Mouse (Mus musculus): ENCODE data around the gene Chrm3. TPM values are rescaled to one million over a fixed set of nuclear protein-coding genes. Genes with fewer than 3 reads are reported as not detected.
"Not testable (repeated sequence)": the region's sequence is repeated elsewhere in the genome, so short reads cannot be mapped to it uniquely, and the experiment has no call there.

Chrm3 gene
- 1.6 and 2.4 TPM in 2 replicates for polyA plus RNA-seq (2015; fragmentation: Nextera tagmentation; extraction: Ambion mirVana)

- Histone ChIP-seq H3K9me3 (no peaks in the 10 kb centered on the region), H3K9ac (peak within 1 kb of the TSS; percentile 68), H3K27me3 (peaks cover 39% of the 10 kb centered on the region), H3K4me1 (replicated peaks) (peaks cover 19% of the 10 kb centered on the region), H3K4me2 (peak within 1 kb of the TSS; percentile 95), H3K27ac (replicated peaks) (peak within 1 kb of the TSS; percentile 13; the same call in 1 of the 2 replicates), H3K4me3 (peak within 1 kb of the TSS; percentile 67), H3K36me3 (no peaks in the 10 kb centered on the region)
- WGBS: 3% methylated on average over 18 of the region's 18 CpGs
- ATAC-seq (ENCODE audit: low read depth): peak; percentile 91
Observed at GRCm38 (mm10) chr13:10360777-10361176, at the start of gene Chrm3. Chrm3 (minus strand) TSS chr13:10360847.

GRCm38 (mm10) chr13:10394364-10394763 lies 33.7 kb upstream of the Chrm3 start:
- H3K9ac ChIP-seq: no peak overlapping the region
- H3K36me3 ChIP-seq: no peaks in the 10 kb centered on the region
- H3K27me3 ChIP-seq: no peaks in the 10 kb centered on the region
- no peak overlapping the region for H3K4me3 ChIP-seq
- WGBS: 98% methylated on average over 2 of the region's 2 CpGs
- no peaks in the 10 kb centered on the region for H3K9me3 ChIP-seq
- no peak overlapping the region for H3K27ac ChIP-seq (replicated peaks)
- ATAC-seq (ENCODE audit: low read depth): no peak
- H3K4me2 ChIP-seq: no peak overlapping the region
- no peaks in the 10 kb centered on the region for H3K4me1 ChIP-seq (replicated peaks)

- not testable (repeated sequence) for H3K9me3 ChIP-seq; ATAC-seq (ENCODE audit: low read depth); H3K27me3 ChIP-seq; H3K9ac ChIP-seq; H3K4me1 ChIP-seq (replicated peaks); H3K36me3 ChIP-seq; H3K4me2 ChIP-seq; H3K27ac ChIP-seq (replicated peaks); H3K4me3 ChIP-seq
Observed at GRCm38 (mm10) chr13:10375487-10375886, 14.8 kb upstream of the Chrm3 start.

GRCm38 (mm10) chr13:10360199-10360694 lies 400 bp downstream of the Chrm3 start:
- peaks cover 39% of the 10 kb centered on the region for H3K27me3 ChIP-seq
- H3K9ac ChIP-seq: peak overlapping the region; percentile 68
- H3K4me3 ChIP-seq: peak overlapping the region; percentile 67
- under 1% methylated on average over 59 of the region's 60 CpGs for WGBS
- peak overlapping the region; percentile 13; the same call in 1 of the 2 replicates for H3K27ac ChIP-seq (replicated peaks)
- peak; percentile 79 for ATAC-seq (ENCODE audit: low read depth)
- H3K4me2 ChIP-seq: peak overlapping the region; percentile 95
- H3K36me3 ChIP-seq: no peaks in the 10 kb centered on the region
- peaks cover 19% of the 10 kb centered on the region for H3K4me1 ChIP-seq (replicated peaks)
- no peaks in the 10 kb centered on the region for H3K9me3 ChIP-seq

- Histone ChIP-seq H3K27me3 (peaks cover 39% of the 10 kb centered on the region), H3K9ac (peak overlapping the region; percentile 68), H3K9me3 (no peaks in the 10 kb centered on the region), H3K4me1 (replicated peaks) (peaks cover 19% of the 10 kb centered on the region), H3K4me2 (peak overlapping the region; percentile 95), H3K4me3 (peak overlapping the region; percentile 67), H3K36me3 (no peaks in the 10 kb centered on the region), H3K27ac (replicated peaks) (peak overlapping the region; percentile 13; the same call in 1 of the 2 replicates)
- WGBS: 3% methylated on average over 26 of the region's 26 CpGs
- 0 out of 2 replicates have a peak, but pooled peaks have one; percentile 24 for ATAC-seq (ENCODE audit: low read depth)
Observed at GRCm38 (mm10) chr13:10359516-10360198, 990 bp downstream of the Chrm3 start.

- Histone ChIP-seq H3K4me1 (replicated peaks) (peaks cover 12% of the 10 kb centered on the region), H3K4me2 (no peak overlapping the region), H3K9ac (no peak overlapping the region), H3K27ac (replicated peaks) (no peak overlapping the region), H3K36me3 (no peaks in the 10 kb centered on the region), H3K27me3 (peaks cover 21% of the 10 kb centered on the region), H3K4me3 (no peak overlapping the region), H3K9me3 (no peaks in the 10 kb centered on the region)
- WGBS: 82% methylated on average over 5 of the region's 5 CpGs
- ATAC-seq (ENCODE audit: low read depth): no peak
Observed at GRCm38 (mm10) chr13:10355796-10356195, 4.9 kb downstream of the Chrm3 start.

GRCm38 (mm10) chr13:10354885-10355575 lies 5.6 kb downstream of the Chrm3 start:
- Histone ChIP-seq H3K9ac (no peak overlapping the region), H3K27ac (replicated peaks) (no peak overlapping the region), H3K36me3 (no peaks in the 10 kb centered on the region), H3K4me1 (replicated peaks) (peaks cover 8% of the 10 kb centered on the region), H3K27me3 (peaks cover 18% of the 10 kb centered on the region), H3K4me3 (no peak overlapping the region), H3K4me2 (no peak overlapping the region), H3K9me3 (no peaks in the 10 kb centered on the region)
- ATAC-seq (ENCODE audit: low read depth): no peak
- 67% methylated on average over 2 of the region's 2 CpGs for WGBS

GRCm38 (mm10) chr13:10352141-10352540 lies 8.5 kb downstream of the Chrm3 start:
- Histone ChIP-seq H3K27ac (replicated peaks) (no peak overlapping the region), H3K36me3 (no peaks in the 10 kb centered on the region), H3K9me3 (no peaks in the 10 kb centered on the region), H3K27me3 (no peaks in the 10 kb centered on the region), H3K4me2 (no peak overlapping the region), H3K4me1 (replicated peaks) (no peaks in the 10 kb centered on the region), H3K4me3 (no peak overlapping the region), H3K9ac (no peak overlapping the region)
- 81% methylated on average over 1 of the region's 1 CpGs for WGBS
- ATAC-seq (ENCODE audit: low read depth): no peak

- WGBS: 76% methylated on average over 5 of the region's 5 CpGs
- Histone ChIP-seq H3K27me3 (no peaks in the 10 kb centered on the region), H3K4me3 (no peak overlapping the region), H3K9me3 (no peaks in the 10 kb centered on the region), H3K27ac (replicated peaks) (no peak overlapping the region), H3K4me1 (replicated peaks) (no peaks in the 10 kb centered on the region), H3K4me2 (no peak overlapping the region), H3K36me3 (no peaks in the 10 kb centered on the region), H3K9ac (no peak overlapping the region)
- no peak for ATAC-seq (ENCODE audit: low read depth)
Observed at GRCm38 (mm10) chr13:10344362-10344761, 16.3 kb downstream of the Chrm3 start.

- no peak overlapping the region for H3K27ac ChIP-seq (replicated peaks)
- H3K9me3 ChIP-seq: no peaks in the 10 kb centered on the region
- no peak overlapping the region for H3K4me2 ChIP-seq
- no peaks in the 10 kb centered on the region for H3K4me1 ChIP-seq (replicated peaks)
- no peaks in the 10 kb centered on the region for H3K27me3 ChIP-seq
- H3K36me3 ChIP-seq: no peaks in the 10 kb centered on the region
- no peak overlapping the region for H3K4me3 ChIP-seq
- no peak for ATAC-seq (ENCODE audit: low read depth)
- no peak overlapping the region for H3K9ac ChIP-seq
Observed at GRCm38 (mm10) chr13:10335558-10335957, 25.1 kb downstream of the Chrm3 start.

- Histone ChIP-seq H3K4me2 (no peak overlapping the region), H3K4me3 (no peak overlapping the region), H3K9ac (no peak overlapping the region), H3K4me1 (replicated peaks) (no peaks in the 10 kb centered on the region), H3K36me3 (no peaks in the 10 kb centered on the region), H3K27ac (replicated peaks) (no peak overlapping the region), H3K27me3 (no peaks in the 10 kb centered on the region), H3K9me3 (no peaks in the 10 kb centered on the region)
- WGBS: 78% methylated on average over 4 of the region's 4 CpGs
- ATAC-seq (ENCODE audit: low read depth): peak; percentile 61; the same call in 1 of the 2 replicates
Observed at GRCm38 (mm10) chr13:10332762-10333161, 27.9 kb downstream of the Chrm3 start.

GRCm38 (mm10) chr13:10309811-10310210 lies 50.8 kb downstream of the Chrm3 start:
- Histone ChIP-seq H3K4me1 (replicated peaks) (no peaks in the 10 kb centered on the region), H3K4me3 (no peak overlapping the region), H3K9ac (no peak overlapping the region), H3K4me2 (no peak overlapping the region), H3K36me3 (no peaks in the 10 kb centered on the region), H3K27me3 (no peaks in the 10 kb centered on the region), H3K9me3 (no peaks in the 10 kb centered on the region), H3K27ac (replicated peaks) (no peak overlapping the region)
- ATAC-seq (ENCODE audit: low read depth): no peak
